Mouse (Mus musculus): ENCODE measurements around the gene Cd59b. TPM values are rescaled to one million over a fixed set of nuclear protein-coding genes. Genes with fewer than 3 reads are reported as not detected.

Cd59b gene
- polyA plus RNA-seq, 1 experiment: 1.2 TPM

DNA sequence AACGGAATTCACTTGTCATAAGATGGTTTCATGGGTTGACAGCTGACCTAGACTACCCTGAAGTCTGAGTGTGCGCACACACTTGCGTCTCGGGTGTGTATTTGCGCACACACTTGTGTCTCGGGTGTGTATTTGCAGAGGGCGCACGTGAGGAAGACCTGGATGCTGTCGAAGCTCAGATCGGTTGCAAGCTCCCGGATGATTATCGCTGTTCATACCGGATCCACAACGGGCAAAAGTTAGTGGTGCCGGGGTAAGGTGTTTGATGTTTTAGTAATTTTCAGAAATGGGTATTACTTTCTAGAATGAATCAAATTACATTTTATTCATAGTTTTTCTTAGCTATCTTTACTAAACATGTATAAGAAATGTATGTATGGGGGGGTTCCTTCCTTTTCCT, 26.9 kb upstream of the Cd59b start:
- H3K36me3 ChIP-seq (ENCODE audit: control insufficient read depth, insufficient read depth, low read length): peaks cover 32% of the 10 kb centered on the region
- no peaks in the 10 kb centered on the region for H3K4me1 ChIP-seq (ENCODE audit: control insufficient read depth, insufficient read depth, insufficient read length)
- H3K27me3 ChIP-seq (ENCODE audit: control insufficient read depth, insufficient read depth, low read length): no peaks in the 10 kb centered on the region
- 96% methylated on average over 15 of the region's 15 CpGs for WGBS
- no peak overlapping the region for H3K4me3 ChIP-seq (ENCODE audit: extremely low read depth, insufficient read depth, insufficient read length)
- DNase-seq (ENCODE audit: low read depth in 1 of 2, low spot score in 2 of 2): no peak
- TF ChIP-seq CTCF (IDR thresholded peaks at IDR 0.05; ENCODE audit: extremely low read depth, insufficient read depth, insufficient read length, insufficient replicate concordance): no peak
- TF ChIP-seq POLR2A (IDR thresholded peaks at IDR 0.05; ENCODE audit: low read depth, low read length): no peak
- no peak overlapping the region for H3K27ac ChIP-seq (ENCODE audit: insufficient read depth, low read length)

- H3K27ac ChIP-seq (ENCODE audit: insufficient read depth, low read length): no peak overlapping the region
- H3K27me3 ChIP-seq (ENCODE audit: control insufficient read depth, insufficient read depth, low read length): no peaks in the 10 kb centered on the region
- H3K4me3 ChIP-seq (ENCODE audit: extremely low read depth, insufficient read depth, insufficient read length): no peak overlapping the region
- no peak for DNase-seq (ENCODE audit: low read depth in 1 of 2, low spot score in 2 of 2)
- no peaks in the 10 kb centered on the region for H3K4me1 ChIP-seq (ENCODE audit: control insufficient read depth, insufficient read depth, insufficient read length)
- WGBS: 91% methylated on average over 5 of the region's 5 CpGs
- peaks cover 36% of the 10 kb centered on the region for H3K36me3 ChIP-seq (ENCODE audit: control insufficient read depth, insufficient read depth, low read length)
- TF ChIP-seq CTCF (IDR thresholded peaks at IDR 0.05; ENCODE audit: extremely low read depth, insufficient read depth, insufficient read length, insufficient replicate concordance) (no peak), POLR2A (IDR thresholded peaks at IDR 0.05; ENCODE audit: low read depth, low read length) (no peak)
Measured at GRCm38 (mm10) chr2:104043624-104044478, 25.8 kb upstream of the Cd59b start.

GRCm38 (mm10) chr2:104044479-104045080, 25.1 kb upstream of the Cd59b start:
- Histone ChIP-seq H3K36me3 (ENCODE audit: control insufficient read depth, insufficient read depth, low read length) (peaks cover 33% of the 10 kb centered on the region), H3K4me3 (ENCODE audit: extremely low read depth, insufficient read depth, insufficient read length) (no peak overlapping the region), H3K27ac (ENCODE audit: insufficient read depth, low read length) (no peak overlapping the region), H3K4me1 (ENCODE audit: control insufficient read depth, insufficient read depth, insufficient read length) (no peaks in the 10 kb centered on the region), H3K27me3 (ENCODE audit: control insufficient read depth, insufficient read depth, low read length) (no peaks in the 10 kb centered on the region)
- DNase-seq (ENCODE audit: low read depth in 1 of 2, low spot score in 2 of 2): no peak
- 70% methylated on average over 1 of the region's 1 CpGs for WGBS
- TF ChIP-seq CTCF (IDR thresholded peaks at IDR 0.05; ENCODE audit: extremely low read depth, insufficient read depth, insufficient read length, insufficient replicate concordance): no peak
- no peak for TF ChIP-seq POLR2A (IDR thresholded peaks at IDR 0.05; ENCODE audit: low read depth, low read length)

DNA sequence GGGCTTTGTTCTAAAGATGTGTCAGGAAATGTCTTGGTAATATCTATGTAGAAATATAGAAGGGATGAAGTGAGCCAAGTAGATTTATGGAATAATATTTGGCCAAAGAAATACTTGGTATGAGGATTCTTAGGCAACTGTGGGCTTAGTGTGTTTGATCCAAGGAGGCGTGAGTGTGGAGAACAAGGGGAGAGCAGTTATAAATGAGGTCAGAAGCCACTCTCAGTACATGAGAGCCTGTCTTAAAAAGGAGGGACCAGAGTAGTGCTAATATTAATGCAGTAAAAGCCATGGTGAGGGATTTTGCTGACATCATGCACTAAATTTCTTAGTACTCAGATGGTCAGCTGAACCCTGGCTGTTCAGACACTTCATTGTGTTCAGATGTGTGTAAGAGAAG, 11.3 kb upstream of the Cd59b start:
- no peak overlapping the region for H3K4me3 ChIP-seq (ENCODE audit: extremely low read depth, insufficient read depth, insufficient read length)
- H3K36me3 ChIP-seq (ENCODE audit: control insufficient read depth, insufficient read depth, low read length): peaks cover 22% of the 10 kb centered on the region
- WGBS: 93% methylated on average over 1 of the region's 1 CpGs
- no peak for TF ChIP-seq POLR2A (IDR thresholded peaks at IDR 0.05; ENCODE audit: low read depth, low read length)
- TF ChIP-seq CTCF (IDR thresholded peaks at IDR 0.05; ENCODE audit: extremely low read depth, insufficient read depth, insufficient read length, insufficient replicate concordance): no peak
- H3K27ac ChIP-seq (ENCODE audit: insufficient read depth, low read length): no peak overlapping the region
- DNase-seq (ENCODE audit: low read depth in 1 of 2, low spot score in 2 of 2): no peak
- no peaks in the 10 kb centered on the region for H3K4me1 ChIP-seq (ENCODE audit: control insufficient read depth, insufficient read depth, insufficient read length)
- H3K27me3 ChIP-seq (ENCODE audit: control insufficient read depth, insufficient read depth, low read length): no peaks in the 10 kb centered on the region

GRCm38 (mm10) chr2:104058954-104059353, 10.7 kb upstream of the Cd59b start:
- 93% methylated on average over 4 of the region's 4 CpGs for WGBS
- no peak overlapping the region for H3K27ac ChIP-seq (ENCODE audit: insufficient read depth, low read length)
- peaks cover 22% of the 10 kb centered on the region for H3K36me3 ChIP-seq (ENCODE audit: control insufficient read depth, insufficient read depth, low read length)
- TF ChIP-seq CTCF (IDR thresholded peaks at IDR 0.05; ENCODE audit: extremely low read depth, insufficient read depth, insufficient read length, insufficient replicate concordance) (no peak), POLR2A (IDR thresholded peaks at IDR 0.05; ENCODE audit: low read depth, low read length) (no peak)
- DNase-seq (ENCODE audit: low read depth in 1 of 2, low spot score in 2 of 2): no peak
- no peaks in the 10 kb centered on the region for H3K27me3 ChIP-seq (ENCODE audit: control insufficient read depth, insufficient read depth, low read length)
- H3K4me1 ChIP-seq (ENCODE audit: control insufficient read depth, insufficient read depth, insufficient read length): no peaks in the 10 kb centered on the region
- no peak overlapping the region for H3K4me3 ChIP-seq (ENCODE audit: extremely low read depth, insufficient read depth, insufficient read length)

DNA sequence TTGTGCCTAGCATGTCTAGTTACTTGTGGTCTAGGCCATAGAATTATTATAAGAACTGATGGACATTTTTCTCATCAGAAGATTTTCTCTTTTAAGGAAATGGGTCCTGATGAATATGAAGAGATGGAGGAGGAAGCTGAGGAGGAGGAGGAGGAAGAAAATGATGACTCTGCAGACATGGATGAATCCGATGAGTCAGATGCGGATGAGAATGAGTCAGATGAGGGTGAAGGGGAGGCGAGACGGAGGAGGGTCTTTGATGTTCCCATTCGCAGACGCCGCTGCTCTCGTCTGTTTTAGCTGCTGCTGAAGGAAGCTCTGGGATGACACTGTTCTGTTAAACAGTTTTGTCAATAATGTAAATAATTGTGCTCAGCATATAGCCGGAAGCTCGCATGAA, 9.9 kb upstream of the Cd59b start:
- no peak for DNase-seq (ENCODE audit: low read depth in 1 of 2, low spot score in 2 of 2)
- H3K27ac ChIP-seq (ENCODE audit: insufficient read depth, low read length): no peak overlapping the region
- WGBS: 94% methylated on average over 10 of the region's 10 CpGs
- no peak for TF ChIP-seq POLR2A (IDR thresholded peaks at IDR 0.05; ENCODE audit: low read depth, low read length)
- TF ChIP-seq CTCF (IDR thresholded peaks at IDR 0.05; ENCODE audit: extremely low read depth, insufficient read depth, insufficient read length, insufficient replicate concordance): no peak
- no peaks in the 10 kb centered on the region for H3K27me3 ChIP-seq (ENCODE audit: control insufficient read depth, insufficient read depth, low read length)
- peaks cover 18% of the 10 kb centered on the region for H3K36me3 ChIP-seq (ENCODE audit: control insufficient read depth, insufficient read depth, low read length)
- H3K4me3 ChIP-seq (ENCODE audit: extremely low read depth, insufficient read depth, insufficient read length): no peak overlapping the region
- H3K4me1 ChIP-seq (ENCODE audit: control insufficient read depth, insufficient read depth, insufficient read length): no peaks in the 10 kb centered on the region

DNA sequence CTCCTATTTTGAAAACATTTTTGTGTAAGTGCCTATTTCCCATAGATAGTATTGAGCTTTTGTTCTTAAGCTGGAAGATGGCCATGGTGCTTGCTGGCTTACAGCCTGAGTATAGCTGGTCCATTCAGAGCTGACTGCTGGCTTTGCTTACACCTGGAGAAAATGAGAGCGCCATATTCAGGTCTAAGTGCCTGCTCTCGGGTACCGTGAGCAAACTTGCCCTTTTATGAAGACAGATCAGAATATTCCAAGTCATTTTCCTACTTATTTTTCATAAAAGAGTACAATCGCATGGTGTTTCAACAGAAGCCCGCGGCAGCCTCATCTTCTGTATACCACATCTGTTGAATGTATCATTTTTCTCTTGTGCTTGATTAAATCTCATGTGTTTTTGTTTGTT, 8.7 kb upstream of the Cd59b start:
- TF ChIP-seq CTCF (IDR thresholded peaks at IDR 0.05; ENCODE audit: extremely low read depth, insufficient read depth, insufficient read length, insufficient replicate concordance) (no peak), POLR2A (IDR thresholded peaks at IDR 0.05; ENCODE audit: low read depth, low read length) (no peak)
- Histone ChIP-seq H3K4me3 (ENCODE audit: extremely low read depth, insufficient read depth, insufficient read length) (no peak overlapping the region), H3K36me3 (ENCODE audit: control insufficient read depth, insufficient read depth, low read length) (peaks cover 13% of the 10 kb centered on the region), H3K27ac (ENCODE audit: insufficient read depth, low read length) (no peak overlapping the region), H3K4me1 (ENCODE audit: control insufficient read depth, insufficient read depth, insufficient read length) (no peaks in the 10 kb centered on the region), H3K27me3 (ENCODE audit: control insufficient read depth, insufficient read depth, low read length) (no peaks in the 10 kb centered on the region)
- WGBS: 98% methylated on average over 6 of the region's 6 CpGs
- no peak for DNase-seq (ENCODE audit: low read depth in 1 of 2, low spot score in 2 of 2)

Measured in spleen, adult 2 months (tissue).